Mouse (Mus musculus) activated CD4-positive, CD25-positive, alpha-beta regulatory T cell, adult 4 months (primary cell): ENCODE results near the gene Proca1. TPM values are rescaled to one million over a fixed set of nuclear protein-coding genes. Genes with fewer than 3 reads are reported as not detected.

ENCODE experiments used
- ATAC-seq: one replicate; pipeline ENCODE4 v1.8.0; 2017
- polyA plus RNA-seq, 2 experiments: library from polyadenylated mRNA; unstranded; fragments of 100-300 nt; shearing (Covaris generic); gene quantifications; one replicate each; pipeline ENCODE4 v1.2.1; 2017

Gene Proca1
- polyA plus RNA-seq, 2 experiments from 2014 or later = 0.49 to 2.5 TPM

DNA sequence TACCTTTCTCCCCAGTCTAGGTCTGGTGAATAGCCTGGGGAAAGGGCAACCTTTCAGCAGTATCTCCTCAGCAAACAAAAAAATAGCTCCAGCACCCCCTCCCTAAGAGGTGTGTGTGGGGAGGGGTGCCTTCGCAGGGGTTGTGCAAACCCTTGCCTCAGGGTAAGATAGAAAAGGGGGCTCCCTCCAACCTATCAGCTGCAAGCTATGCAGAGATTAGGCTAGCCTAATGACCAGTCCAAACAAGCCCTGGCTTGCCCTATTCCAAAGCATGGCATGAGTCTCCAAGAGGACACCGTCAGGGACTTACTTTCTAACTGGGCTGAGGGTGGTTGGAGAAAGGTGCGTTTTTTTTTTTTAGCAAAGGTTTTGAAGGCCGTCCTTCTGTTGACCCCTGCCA, 27.0 kb upstream of the Proca1 start:
- no peak for ATAC-seq

DNA sequence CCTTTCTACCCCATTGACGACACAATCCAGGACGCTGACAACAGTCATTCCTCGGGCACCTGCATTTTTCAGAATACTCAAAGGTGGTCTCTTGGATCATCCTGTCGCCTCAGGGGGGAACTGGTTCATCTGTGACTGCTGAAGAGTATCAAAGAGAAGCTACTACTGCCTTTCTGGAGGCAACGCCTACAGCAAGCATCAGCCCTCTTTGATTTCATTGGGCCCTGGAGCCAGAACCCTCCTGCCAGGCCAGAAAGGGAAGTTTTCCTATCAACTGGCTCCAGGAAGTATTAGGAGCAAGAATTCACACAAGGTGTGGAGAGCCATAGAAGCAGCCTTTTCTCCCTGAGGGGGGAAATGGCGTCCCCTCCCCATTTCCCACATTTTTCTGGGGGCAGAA, 26.6 kb upstream of the Proca1 start:
- no peak for ATAC-seq

DNA sequence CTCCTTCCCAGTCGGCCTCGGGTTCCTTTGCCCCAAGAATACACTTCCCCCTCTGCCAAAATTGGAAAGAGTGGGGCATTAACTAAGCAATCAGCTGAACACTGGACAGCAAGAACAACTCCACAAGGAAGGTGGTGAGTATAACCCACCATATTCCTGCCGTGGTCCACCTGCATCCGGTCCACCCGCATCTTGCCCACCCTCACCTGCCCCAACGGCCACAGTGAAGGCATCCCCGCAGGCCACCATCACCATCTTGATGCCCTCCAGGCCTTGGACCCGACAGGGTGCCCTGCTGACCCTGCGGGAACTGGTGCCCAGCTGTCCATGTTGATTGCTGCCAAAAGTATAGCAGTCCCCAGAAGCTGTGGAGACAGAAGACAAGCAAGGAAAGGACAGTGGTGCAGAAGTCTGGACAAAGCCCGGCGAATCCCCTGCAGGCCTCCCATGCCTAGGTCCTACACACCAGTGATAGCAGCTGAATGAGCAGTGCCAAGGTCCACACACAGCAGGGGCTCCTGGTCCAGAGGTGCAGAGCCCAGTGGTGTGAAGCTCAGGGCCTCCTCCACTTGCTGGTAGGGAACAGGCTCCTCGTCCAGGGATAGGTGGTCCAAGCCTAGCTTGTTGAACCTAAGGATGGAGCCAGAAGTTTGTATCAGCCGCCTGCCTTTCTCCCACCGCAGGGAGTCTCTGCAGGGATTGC, 25.8 kb upstream of the Proca1 start:
- ATAC-seq = no peak

DNA sequence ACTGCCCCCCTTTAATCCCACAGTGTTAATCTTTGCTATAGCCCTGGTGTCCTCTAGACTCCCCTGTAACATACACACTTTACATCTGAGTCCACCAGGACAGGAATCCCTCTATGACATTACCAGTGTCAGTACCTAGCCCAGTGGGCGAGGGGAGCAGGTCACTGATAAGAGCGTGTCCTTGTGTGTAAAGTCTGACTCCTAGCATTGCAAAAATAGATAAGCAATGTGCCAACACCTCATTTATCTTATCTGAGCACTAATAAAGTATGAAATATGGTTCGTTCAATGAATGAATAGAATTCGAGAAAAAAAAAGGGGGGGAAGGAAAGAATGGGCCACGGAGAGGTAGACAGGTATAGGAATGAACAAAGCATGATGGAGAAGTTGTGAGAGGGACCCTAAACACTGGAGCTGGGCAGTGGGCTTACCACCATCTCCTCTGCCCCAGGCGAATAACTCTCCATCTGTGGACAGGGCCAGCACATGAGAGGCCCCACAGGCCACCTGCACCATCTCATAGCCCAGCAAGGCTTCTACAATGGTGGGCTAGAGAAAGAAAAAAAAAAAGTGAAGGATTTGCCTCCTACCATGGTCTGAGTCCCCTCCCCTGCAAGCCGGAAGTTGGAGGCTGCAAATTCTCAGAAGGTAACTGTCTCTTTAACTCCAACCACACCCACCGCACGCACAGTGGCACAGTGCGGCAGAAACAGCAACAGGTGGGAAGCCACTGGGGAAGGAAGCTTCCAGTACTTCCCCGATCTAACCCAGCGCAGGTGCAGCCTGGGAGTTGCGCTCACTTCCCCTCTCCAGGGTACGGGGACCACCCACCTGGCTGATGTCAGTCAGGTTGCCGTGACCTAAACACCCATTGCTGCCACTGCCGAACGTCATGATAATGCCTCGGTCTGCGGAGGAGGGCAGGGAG, 24.4 kb upstream of the Proca1 start:
- ATAC-seq = peak; percentile 67

DNA sequence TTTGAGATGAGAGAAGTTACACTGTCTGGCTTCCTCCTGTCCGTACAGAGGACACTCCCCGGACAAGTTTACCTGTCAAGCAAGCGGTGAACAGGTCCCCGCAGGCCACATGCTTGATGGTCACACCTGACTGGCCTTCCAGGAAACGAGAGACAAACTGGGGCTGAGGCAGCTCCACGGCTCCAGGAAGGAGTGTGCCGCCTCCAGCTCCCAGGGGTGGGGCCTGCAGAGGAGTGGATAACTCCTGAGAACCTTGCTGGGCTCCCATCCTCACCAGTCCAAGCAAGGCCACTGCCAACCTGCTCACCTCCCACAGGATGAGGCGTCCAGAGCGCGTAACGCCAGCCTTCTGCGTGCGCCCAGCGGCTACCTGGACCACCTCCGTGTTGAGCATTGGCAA, 22.9 kb upstream of the Proca1 start:
- no peak for ATAC-seq

DNA sequence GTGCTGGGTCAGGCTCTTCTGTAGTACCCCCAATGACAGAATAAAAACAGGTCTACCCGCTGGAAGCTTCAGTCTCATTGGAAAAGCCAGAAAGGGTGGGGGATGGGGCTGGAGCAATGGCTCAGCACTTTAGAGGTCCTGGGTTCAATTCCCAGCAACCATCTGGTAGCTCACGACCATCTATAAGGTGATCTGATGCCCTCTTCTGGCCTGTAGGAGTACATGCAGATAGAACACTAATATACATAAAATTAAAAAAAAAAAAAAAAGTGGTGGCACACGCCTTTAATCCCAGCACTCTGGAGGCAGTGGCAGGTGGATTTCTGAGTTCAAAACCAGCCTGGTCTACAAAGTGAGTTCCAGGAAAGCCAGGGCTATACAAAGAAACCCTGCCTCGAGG, 21.9 kb upstream of the Proca1 start:
- no peak for ATAC-seq

DNA sequence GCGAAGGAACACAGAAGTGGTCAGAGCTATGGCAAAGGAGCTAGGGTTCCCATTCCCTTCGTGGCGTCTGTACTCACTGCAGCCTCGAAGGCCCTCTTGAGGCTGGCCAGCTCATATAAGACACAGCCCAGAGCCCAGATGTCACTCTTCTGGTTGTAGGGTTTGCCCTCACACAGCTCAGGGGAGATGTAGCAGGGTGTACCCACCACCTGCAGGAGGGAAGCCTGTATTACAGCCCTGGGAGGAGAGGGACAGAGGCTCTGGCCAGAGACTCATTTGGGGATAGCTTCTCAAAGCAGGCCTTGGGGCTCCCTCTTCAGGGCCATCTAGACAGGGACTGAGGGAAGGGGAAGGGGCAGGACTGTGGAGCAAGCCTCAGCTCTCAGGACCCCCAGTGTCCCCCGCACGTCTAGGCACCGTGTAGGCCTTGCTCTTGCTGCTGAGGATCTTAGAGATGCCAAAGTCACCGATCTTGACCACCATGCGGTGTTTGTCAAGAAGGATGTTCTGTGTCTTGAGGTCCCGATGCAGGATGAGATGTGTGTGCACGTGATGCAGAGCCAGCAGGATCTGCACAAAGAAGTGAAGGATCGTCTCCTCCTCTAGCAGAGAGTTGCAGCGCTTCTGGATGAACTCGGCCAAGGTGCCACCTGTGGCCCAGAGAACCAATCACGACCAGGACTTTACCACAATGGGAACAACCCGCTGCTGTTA, 21.0 kb upstream of the Proca1 start:
- no peak for ATAC-seq

DNA sequence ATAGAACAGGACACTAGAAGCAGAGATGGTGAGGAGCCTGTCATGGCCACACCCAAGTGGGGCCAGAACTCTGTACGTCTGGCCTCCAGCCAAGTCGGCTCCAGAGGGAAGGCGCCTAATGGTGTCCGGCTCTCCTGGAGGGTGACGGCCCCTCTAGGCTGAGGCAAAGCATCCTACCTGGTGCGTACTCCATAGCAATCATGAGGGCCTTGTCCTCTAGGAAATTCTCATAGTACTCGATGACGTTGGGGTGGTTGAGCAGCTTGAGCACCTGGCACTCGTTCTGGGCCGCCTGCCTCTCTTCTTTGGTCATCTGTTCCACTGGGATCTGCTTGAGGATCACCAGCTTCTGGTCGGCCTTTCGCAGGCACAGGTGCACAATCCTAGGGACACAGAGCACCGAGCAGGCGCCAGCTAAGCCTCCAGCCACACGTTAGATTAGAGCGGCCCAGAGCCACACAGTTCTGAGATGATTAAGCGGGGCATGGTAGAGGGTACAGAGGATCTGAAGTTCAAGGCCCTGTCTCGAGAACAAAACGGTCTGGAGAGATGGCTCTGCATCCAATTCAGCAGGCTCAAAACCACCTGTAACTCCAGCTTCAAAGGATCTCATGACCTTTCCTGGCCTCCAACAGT, 20.3 kb upstream of the Proca1 start:
- no peak for ATAC-seq

DNA sequence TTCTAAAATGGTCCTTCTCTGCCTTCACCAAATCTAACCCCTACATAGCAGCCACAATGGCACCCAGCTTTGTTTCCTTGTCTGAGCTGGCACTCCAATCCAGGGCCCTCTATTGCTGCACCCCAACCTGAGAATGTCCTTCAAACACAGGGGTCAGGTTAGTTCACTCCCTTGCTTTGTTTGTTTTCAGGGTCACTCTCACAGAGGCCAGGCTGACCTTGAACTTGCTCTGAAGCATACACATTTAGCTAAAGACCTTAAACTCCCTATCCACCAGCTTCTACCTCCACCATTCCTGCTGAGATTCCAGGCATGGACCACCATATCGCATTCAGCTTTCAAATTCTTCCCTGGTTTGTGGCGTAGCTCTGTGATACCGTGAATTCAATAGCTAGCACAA, 18.7 kb upstream of the Proca1 start:
- ATAC-seq = no peak

DNA sequence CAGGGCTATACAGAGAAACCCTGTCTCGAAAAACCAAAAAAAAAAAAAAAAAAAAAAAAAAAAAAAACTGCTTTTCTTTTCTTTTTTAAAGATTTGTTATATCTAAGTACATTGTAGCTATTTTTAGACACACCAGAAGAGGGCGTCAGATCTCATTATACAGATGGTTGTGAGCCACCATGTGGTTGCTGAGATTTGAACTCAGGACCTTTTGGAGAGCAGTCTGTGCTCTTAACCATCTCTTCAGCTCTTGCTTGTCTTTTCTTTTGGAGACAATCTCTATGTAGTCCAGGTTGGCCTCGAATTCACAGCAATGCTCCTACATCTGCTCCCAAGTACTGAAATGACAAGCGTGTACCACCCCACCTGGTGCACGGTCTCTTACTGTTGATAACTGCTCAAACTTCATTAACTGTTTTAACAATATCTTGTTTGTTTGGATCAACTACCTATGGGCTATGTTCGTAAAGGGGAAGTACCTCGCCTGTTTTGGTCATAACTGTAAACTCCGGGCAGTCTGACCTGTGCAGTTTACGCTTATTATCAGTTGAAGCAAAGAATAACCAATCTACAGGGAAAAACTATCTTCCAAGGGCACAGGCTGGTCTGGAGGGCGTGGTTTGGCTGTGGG, 17.3 kb upstream of the Proca1 start:
- ATAC-seq = no peak

DNA sequence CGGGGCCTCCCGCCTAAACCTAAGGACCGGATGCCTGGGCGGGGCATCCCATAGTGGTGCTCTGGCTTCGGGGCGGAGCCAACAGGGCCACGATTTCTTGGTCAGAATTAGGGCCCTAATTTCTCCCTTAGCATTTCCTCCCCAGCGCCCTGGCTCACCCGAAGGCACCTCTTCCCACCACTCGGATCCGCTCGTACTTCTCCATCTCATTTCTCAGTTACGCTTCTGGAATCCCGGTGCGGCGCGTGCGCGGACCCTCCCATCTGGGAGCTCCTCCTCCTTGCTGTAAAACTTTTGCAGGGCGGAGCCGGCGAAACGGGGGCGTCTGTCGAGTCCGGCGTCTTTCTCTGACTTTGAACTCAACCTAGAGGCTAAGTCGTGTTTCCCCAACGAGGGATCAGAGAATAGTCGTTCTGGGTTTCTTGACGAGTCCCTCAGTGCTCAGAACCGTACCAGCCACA, 16.8 kb upstream of the Proca1 start, which contains the start of the genes Nek8 and Tlcd1:
TSS of gene Nek8 (minus strand) at position 274 of the 461 bp plus-strand sequence.
TSS of gene Tlcd1 (plus strand) at position 310 of the 461 bp plus-strand sequence.
- peak; percentile 53 for ATAC-seq

DNA sequence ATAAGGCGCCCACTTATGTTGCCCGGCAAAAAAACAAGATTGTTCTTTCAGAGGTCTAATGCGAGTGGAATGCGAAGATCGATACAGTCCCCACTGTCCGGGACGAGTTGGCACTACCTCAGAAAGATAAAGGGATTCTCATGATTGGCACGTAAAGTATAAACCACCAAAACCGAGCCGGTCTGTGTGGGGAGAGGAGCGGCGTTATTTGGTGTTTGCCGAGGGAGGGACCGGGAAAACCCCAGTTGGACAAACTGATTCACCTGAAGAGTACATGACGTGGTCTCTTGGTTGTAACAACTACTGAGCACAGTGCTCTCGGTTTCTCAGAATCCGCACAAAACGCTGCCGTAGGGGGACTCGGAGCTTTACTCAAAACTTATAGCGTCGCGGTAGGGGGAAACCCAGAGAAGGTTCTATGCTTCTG, 16.3 kb upstream of the Proca1 start:
- peak; percentile 34 for ATAC-seq

DNA sequence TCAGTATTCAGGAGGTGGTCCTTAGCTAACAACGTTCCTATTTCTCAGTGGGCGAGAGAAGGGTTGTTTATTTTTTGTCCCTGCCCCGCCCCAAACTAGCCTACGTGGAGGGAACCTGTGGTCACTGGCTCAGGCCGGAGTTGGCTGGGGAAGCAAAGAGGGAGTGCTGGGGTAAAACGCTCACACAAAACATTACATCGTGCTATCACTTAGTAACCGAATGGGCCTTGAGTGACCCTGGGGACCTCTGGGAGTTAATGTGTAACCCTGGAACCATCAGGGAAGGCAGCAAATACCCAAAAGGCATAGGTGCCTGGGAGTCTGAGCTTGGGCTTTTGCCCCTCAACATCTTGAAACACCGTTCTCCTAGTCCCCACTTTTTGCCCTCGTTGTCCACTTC, 15.8 kb upstream of the Proca1 start:
- no peak for ATAC-seq

DNA sequence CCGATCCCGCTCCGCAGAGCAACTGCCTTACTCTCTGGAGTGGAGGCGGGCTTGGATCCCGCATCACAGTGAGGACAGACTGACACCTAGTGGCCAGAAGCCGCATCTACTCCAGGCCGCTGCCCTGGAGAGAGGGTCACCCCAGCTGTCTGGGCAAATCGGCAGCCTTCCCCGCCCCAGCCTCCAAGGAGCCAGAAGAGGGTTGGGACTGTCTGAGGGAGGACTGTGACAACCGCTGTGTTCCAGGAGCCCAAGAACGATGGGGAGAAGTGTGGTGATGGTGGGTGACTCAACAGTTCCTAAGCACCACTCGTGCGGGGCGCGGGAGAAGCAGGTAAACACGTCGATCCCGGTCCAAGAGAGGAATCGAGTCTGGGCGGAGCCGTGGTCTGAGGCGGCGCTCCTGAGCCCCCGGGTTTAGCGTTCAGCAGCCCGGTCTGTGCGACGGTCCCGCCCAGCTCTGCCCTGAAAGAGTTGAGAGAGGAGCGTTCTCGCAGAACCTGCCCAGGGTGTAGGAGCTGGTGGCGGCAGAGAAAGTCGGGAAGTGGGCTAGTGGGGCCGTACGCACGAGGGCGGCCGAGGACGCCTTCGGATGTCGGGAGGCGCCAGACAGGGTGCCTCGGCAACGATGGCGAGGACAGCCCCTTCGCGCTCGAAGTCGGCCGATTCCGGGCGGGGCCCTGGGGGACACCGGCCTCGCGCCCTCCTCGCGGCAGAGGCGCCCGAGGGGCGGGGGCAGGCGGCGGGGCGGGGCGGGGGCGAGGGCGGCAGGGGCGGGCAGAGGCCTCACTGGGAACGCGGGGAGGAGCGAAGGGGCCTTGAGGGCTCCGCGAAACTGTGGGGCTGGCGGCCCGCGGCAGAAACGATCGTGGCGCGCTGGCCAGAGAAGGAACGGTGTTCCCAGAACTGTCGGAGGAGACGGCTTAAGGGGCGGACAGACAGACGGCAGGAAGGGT, 15.0 kb upstream of the Proca1 start:
- peak; percentile 58 for ATAC-seq

DNA sequence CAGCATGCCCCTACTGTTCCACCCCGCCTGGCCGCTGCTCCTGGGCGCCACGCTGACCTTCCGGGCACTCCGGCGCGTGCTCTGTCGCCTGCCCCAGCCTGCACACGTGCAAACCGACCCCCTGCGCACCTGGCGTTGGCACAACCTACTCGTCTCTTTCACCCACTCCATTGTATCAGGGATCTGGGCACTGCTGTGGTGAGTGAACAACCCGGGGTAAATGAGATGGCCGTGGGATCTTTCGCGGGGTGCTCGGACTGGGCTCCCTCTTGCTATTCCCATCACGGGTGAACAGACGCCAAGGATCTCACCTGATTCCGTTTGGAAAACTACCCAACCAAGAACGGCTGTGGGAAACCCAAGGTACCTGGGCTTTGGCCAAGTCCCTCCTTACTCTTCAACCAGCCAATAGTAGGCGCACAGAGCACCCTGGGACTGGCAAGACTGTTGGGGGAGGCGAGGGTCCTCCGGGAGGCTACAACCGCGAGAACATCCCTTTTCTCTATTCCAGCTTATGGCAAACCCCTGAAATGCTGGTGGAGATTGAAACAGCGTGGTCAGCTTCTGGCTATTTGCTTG, 14.2 kb upstream of the Proca1 start:
- no peak for ATAC-seq

DNA sequence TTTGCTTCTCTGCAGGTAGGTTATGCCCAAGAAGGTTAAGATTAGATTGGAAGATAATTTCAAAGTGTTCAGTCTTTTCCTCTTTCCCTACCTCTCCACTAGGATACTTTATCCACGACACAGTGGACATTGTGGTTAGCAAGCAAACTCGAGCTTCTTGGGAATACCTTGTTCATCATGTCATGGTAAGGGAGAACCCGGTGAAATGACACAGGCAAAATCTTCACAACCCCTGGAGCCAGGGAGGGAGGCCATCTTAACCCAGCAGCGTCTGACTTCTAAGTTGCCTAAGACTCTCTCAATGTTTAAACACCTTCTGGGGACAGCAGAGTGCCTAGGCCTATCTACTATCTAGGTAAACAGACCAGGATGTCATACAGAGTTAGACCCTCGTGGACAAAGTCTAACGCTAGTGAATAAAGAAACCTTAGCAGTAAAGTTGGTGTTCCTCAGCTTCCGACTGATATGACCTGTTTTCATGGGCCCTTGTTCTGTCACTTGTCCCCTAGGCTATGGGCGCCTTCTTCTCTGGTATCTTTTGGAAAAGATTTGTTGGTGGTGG, 13.7 kb upstream of the Proca1 start:
- no peak for ATAC-seq

DNA sequence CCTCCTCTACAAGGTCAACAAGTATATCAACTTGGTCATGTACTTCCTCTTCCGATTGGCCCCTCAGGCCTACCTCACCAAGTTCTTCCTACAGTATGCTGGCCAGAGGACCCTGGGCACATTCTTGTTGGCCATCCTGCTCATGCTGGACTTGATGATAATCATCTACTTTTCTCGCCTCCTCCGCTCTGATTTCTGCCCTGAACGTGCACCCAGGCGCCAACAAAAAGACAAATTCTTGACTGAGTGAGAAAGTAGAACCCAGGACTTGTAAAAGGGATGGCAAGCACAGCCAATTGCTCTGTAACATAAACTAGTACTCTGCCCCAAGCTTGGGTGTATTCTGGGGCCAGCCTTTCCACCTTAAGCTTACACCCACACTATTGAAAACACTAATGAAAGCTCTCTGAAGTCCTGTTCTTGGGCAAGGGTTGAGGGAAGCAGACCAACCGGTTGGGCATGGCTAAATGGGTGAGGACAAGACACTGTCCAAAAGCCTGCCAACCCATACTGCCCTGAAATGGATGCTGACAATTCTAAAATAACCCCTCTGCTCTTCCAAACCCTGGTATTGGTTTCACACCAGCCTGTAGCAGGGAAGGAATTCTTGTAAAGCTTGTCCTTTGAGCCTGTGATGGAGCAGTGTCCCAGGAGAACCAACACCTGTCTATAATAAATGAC, 13.0 kb upstream of the Proca1 start:
- no peak for ATAC-seq

DNA sequence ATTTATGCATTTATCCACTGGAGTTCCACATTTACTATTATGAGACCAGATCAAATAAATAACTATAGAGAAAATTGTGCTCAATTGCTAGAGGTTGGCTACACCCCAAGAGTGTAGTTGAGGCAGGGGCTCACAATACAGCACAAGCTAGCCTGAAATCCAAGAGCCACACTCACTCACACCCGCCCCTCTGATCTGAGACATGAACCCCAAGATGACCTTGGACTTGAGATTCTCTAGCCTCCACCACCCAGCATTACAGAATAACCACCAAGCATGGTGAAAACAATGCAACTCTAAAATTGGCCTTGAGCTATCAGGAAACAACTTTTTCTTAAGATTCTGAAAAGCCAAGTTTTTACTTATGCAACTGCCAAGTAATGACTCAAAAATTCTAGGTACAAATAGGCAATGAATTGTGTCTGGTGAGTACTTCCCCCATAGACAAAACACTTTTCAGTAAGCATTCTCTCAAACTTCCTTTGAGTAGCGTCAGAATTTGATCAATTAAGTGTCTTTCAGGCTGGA, 11.3 kb upstream of the Proca1 start:
- ATAC-seq = no peak

DNA sequence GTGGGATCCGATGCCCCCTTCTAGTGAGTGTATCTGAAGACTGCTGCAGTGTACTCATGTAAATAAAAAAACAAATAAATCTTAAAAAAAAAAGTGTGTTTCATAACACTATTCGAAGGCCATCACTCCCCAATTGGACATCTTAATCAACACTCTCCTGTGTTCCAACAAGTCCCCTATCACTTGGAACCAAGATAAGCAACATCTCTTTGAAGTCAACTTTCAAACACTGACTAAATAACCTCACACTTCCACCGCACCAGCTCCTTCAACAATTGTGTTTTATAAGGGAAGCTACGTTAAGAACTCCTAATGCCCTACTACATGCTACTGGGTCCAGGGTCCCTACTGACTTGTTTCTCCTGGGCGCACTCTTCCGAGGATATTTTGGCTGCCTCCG, 10.7 kb upstream of the Proca1 start:
- no peak for ATAC-seq
